Mouse (Mus musculus) cerebellum, adult 2 months (tissue): Measurements from ENCODE around the gene Pnrc1.

Experiments
- CTCF ChIP-seq: fragments of 200-500 bp; IDR thresholded peaks from 2 replicates; pipeline ENCODE4 v1.5.1; 2011; ENCODE audit warnings: low read depth, mild to moderate bottlenecking, control low read depth, low read length, moderate library complexity, borderline replicate concordance; ENCODE audit not compliant: insufficient read depth
- POLR2A ChIP-seq: fragments of 200-500 bp; IDR thresholded peaks from 2 replicates; pipeline ENCODE4 v1.6.1; 2011; ENCODE audit warnings: low read length, control low read depth, borderline replicate concordance; ENCODE audit not compliant: insufficient read depth

DNA sequence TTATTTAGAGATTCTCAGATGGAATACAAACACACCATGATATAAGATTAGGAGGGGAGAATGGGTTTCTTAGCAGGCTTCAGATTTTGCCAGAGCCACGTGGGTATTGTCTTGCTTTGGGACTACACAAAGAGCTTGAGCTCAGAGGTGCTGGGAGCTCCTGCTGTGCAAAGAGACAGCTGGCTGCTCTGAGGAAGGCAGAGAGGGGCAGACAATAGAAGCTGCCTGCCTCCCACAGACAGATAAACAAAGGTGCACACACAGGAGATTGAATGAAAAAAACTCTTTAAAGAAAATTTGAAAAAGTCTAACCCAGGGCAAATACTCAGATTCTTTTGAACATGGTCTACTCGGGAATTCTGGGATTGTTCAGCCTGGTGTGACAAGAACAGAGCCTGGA, 91.8 kb downstream of the Pnrc1 start:
- no peak for TF ChIP-seq CTCF
- TF ChIP-seq POLR2A = no peak
